Mouse (Mus musculus): ENCODE results near the gene Dennd1a. TPM values are rescaled to one million over a fixed set of nuclear protein-coding genes. Genes with fewer than 3 reads are reported as not detected.

Dennd1a gene
- total RNA-seq, 2 experiments from 2014 or later, result 77.6 to 82.6 TPM

DNA sequence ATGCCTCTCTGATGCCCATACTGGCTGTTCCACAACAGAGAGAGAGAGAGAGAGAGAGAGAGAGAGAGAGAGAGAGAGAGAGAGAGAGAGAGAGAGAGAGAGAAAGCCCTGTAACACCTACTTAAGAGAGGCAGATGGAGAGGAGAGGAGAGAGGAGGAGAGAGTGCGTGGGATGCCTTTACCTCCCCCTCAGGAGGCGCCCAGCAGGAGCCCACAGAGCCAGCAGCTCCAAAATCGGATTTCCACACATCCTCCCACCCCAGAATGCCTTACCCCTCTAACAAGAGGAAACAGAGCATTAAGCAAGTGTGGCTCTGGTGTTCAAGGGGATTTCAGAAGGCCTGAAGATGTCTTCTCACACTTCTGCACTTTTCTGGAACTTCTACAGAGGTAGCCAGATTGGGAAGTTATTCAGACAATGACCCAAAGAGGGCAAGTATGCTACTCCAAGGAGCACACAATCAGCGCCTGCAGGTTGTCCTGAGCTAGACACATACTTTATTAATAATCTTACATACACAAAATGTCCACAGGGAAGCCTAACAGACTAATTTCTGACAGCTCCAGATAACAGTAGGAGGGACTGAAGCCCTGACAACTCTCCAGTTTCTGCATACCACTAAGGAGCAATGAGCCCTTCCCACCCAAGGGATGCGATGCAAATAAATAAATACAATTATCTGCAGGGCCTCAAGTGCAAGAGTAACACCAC, 161.4 kb downstream of the Dennd1a start:
- peak; percentile 14 to 55 for DNase-seq (ENCODE audit: low spot score in 2 of 2)

DNA sequence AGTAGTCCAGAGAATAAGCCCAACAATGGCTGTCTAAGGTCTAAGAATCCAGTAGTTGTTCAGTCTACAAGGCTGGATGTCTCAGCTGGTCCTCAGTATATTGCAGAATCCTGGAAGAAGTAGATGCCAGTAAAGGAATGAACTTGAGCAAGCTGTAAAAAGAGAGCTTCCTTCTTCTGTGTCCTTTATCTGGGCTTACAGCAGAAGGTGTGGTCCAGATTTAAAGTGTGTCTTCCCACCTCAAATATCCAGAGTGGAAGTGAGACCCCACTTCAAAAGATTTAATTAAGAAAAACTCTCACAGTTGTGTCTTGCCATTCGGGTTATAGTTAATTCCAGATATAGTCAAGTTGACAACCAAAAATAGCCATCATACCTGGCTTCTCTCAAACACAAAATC, 162.5 kb downstream of the Dennd1a start:
- no peak for DNase-seq (ENCODE audit: low spot score in 2 of 2)

GRCm38 (mm10) chr2:38115000-38115399, 172.2 kb downstream of the Dennd1a start:
- no peak for DNase-seq (ENCODE audit: low spot score in 2 of 2)

- peak in 1 of 2 experiments; percentile 45 for DNase-seq (ENCODE audit: low spot score in 2 of 2)
Measured at GRCm38 (mm10) chr2:38111655-38112351, 175.4 kb downstream of the Dennd1a start.

GRCm38 (mm10) chr2:38108586-38108985, 178.6 kb downstream of the Dennd1a start:
- DNase-seq (ENCODE audit: low spot score in 2 of 2), result peak in 1 of 2 experiments; percentile 24

GRCm38 (mm10) chr2:38102674-38103073, 184.5 kb downstream of the Dennd1a start:
- no peak for DNase-seq (ENCODE audit: low spot score in 2 of 2)

DNA sequence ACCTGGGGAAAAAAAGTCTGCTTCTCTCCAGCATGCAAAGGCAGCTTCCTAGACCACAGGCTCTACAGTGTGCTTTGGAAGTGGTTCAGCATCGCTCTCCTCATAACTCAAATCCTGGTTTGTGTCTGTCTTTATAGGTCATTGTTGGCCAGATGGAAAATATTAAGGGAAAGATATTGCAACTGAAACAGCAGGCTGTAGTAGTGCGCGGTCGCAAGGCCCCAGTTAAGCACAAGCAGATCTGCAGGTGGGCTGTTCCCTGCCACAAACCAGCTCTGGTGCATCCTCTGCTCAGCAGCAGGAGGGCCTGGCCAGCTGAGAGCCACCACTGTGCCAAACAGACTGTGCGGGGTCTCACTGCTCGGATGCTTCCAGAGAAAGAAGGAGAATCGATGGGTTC, 186.9 kb downstream of the Dennd1a start:
- peak; percentile 28 to 48 for DNase-seq (ENCODE audit: low spot score in 2 of 2)

DNA sequence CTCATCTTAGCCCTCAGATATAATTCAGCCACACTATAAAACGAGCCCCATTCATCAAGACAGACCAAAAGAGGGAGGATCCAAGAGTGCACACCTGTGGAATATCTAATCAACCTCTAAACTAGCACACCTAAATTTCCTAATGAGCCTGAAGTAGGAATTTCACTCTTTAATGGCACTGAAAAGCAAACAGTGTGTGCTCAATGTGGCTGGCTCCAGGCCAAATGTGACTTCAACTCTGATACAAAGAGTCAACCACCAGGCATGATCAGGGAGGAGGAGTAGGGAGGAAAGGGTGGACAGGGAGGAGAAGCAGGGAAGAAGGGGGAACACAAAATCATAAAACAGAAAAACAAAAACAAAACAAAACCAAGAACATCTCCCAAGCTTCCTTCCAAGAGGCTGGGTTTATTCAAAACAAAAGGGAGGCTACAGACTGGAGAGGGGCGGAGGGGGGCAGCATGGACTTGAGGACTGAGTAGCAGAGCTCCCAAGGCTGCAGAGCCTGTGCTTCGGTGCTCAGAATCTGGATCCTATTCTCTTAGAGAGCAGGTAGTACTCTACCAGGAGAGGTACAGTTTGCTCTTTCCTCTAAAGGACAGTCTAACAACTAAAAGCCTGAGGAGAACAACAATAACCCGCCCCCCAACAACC, 187.9 kb downstream of the Dennd1a start:
- peak in 1 of 2 experiments; percentile 40 for DNase-seq (ENCODE audit: low spot score in 2 of 2)

DNA sequence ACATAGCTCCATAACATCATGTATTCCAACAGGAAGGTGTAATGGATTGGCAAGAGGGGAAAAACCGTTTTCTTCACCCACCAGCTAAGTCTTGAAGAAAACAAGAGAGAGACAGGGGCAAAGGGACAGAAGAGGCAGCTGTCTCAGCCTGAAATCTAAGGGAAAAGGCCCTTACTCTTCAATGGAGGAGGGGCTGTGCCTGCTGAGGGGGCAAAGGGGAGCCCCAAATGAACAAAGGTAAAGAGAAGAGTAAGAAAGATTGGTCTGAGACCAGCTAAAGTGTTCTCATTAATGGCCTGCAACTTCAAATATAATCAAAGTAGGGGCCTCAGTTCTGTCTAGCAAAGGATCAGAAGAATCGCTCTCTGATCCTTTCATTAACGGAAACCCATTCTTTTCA, 189.7 kb downstream of the Dennd1a start:
- DNase-seq (ENCODE audit: low spot score in 2 of 2), result no peak

DNA sequence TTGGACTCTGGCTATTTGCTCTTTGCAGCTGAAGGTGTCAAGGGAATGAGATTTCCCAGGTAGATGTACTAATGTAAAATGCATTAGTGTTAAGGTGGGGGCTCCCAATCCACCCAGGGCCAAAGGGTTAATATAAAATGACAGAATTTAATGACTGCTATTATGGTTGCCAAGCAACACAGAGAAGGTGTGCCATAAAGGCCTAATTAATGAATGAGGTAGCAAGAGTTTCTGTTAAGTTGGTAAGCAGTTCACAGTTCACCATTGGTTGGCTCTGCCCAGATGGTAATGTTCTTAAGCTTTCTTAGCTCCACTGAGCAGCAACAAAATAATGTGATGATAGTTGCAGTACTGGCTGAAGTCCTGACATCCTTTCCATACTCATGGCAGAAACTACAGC, 190.9 kb downstream of the Dennd1a start:
- DNase-seq (ENCODE audit: low spot score in 2 of 2), result no peak

- no peak for DNase-seq (ENCODE audit: low spot score in 2 of 2)
Measured at GRCm38 (mm10) chr2:38094380-38095163, 192.6 kb downstream of the Dennd1a start.

DNA sequence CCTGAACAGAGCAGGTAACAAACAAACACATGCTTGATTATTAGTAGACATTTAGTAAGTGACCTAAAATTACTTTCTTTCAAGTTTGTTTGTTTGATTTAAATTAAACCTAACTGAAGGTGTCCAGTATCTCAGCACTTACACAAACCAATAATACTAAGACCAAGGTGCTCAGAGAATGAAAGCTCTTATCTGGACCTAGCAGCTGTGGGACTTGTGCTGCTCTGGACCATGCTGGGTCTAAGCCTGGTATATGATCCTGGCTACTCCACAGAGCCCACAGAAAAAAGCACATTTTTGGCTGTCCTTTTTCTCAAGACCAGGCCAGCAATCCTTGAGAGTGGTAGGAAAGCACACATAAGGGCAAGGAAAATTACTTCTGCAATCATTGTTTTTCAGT, 193.2 kb downstream of the Dennd1a start:
- DNase-seq (ENCODE audit: low spot score in 2 of 2), result no peak

DNA sequence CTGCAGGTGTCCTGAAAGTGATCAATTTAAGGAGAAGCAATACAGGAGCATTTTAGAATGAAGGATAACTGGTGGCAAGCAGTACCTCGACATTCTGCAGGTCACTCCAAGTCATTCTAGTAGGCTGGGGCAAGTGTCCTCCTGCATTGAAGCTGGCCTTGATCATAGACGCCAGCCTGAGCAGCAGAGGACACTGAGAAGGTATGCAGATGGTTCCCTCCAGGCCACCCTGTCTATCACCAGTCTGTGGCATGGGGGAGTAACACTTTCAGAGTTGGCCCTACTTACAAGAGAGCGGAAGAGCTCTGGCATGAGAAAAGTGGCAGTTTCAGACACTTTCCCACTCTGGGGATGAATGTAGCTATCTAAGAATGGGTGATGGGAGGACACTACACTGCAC, 193.9 kb downstream of the Dennd1a start:
- no peak for DNase-seq (ENCODE audit: low spot score in 2 of 2)

GRCm38 (mm10) chr2:38088346-38088745, 198.8 kb downstream of the Dennd1a start:
- no peak for DNase-seq (ENCODE audit: low spot score in 2 of 2)

GRCm38 (mm10) chr2:38085058-38085457, 202.1 kb downstream of the Dennd1a start:
- no peak for DNase-seq (ENCODE audit: low spot score in 2 of 2)

- no peak for DNase-seq (ENCODE audit: low spot score in 2 of 2)
Measured at GRCm38 (mm10) chr2:38083251-38083650, 203.9 kb downstream of the Dennd1a start.

DNA sequence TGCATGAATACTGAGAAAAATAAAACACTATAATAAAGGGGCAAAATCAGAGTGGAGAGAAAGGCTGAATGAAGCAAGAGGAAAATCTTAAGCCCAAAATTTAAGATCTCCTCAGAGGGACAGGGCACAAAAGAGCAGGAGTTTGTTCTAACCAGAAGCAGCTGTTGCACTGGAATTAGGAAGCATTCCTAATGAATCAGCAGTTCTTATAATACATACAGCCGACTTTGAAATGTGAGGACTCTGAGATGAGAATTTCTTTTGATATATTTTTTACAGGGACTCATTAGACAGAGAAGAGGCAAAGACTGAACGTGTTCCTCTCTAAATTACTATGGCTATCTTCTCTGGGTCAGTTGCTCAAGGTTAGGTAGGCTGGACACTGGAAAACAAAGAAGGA, 212.7 kb downstream of the Dennd1a start:
- no peak for DNase-seq (ENCODE audit: low spot score in 2 of 2)

- no peak for DNase-seq (ENCODE audit: low spot score in 2 of 2)
Measured at GRCm38 (mm10) chr2:38072061-38072460, 215.1 kb downstream of the Dennd1a start.

GRCm38 (mm10) chr2:38068171-38068572, 219.0 kb downstream of the Dennd1a start:
- DNase-seq (ENCODE audit: low spot score in 2 of 2), result no peak

DNA sequence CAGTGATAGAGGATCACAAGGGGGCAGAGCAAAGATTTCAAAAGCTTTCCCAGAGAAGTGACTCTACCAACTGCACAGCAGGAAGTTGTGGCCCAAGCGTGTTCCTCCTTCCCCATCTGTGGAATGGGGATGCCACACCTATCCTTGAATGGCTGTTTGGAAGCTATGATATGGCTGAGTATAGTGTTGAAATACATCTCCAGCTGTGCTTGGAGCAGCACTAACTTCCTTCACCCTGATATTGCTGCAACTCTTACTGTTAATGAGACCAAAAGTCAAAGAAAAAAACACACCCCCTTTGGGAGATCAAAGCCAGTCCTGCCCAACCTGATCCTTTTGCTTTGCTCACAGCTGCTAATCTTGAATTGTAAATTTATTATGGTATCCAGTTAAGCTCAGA, 221.3 kb downstream of the Dennd1a start:
- no peak for DNase-seq (ENCODE audit: low spot score in 2 of 2)

- no peak for DNase-seq (ENCODE audit: low spot score in 2 of 2)
Measured at GRCm38 (mm10) chr2:38064266-38064665, 222.9 kb downstream of the Dennd1a start.

Measured in layer of hippocampus, adult 18-20 months (tissue).